Mouse (Mus musculus): Measurements from ENCODE around the gene Gm28047.

Gm28047 gene

DNA sequence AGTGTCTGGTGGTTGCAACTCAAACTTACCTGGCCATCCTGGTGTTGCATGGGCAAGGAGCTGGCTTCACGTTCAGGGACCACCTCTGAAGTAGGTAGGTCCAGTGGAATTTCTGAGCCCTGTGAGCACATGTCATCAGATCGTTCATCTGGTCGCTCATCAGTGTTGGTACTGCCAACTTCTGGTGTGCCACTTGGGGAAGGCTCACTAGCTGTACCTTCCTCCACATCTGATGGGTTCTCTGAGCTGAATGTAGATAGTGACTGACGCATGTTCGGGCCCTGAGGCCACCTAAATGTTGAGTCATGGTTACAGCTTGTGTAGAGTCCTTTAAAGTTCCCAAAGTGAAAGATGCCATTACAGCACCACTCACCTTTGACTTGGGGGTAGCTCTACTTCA, 124.4 kb downstream of the Gm28047 start:
- no peak for DNase-seq (ENCODE audit: low read depth, low spot score)

DNA sequence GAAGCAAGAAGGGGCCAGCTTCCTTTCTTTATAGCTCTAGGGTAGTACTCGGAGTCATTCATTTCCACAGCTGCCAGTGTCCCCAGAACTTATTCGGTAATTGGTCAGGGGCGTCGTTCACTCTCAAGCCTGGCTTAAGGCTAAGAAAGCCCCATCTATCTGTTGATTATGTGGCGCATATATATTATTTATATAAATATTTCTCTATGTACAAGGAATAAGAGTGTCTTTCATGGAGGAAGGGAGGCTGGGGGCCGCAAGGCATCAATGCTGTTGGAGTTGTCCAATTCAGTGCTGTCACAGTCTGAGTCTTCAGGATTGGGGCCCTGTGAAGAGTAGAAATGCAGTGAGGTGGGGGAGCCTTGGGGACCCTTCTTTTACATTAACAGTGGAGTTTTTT, 125.0 kb downstream of the Gm28047 start:
- DNase-seq (ENCODE audit: low read depth, low spot score), result no peak

DNA sequence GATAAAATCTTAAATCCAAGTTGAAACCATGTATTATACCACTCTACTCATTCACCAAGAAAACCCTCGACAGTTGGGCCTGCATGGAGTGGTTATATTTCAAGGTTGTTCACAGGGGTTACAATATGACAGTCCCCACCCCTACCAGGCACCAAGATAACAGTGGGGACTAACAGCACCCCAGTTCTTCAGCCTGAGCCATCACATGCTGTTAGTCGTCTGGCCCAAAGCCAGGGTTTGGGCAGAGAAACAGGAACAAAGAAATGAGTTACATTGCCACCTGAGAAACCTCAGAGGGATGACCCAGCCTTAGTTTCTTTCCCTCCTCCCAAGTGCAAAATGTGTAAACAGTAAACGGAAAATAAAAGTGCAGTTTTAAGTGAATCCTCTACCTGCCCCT, 125.5 kb downstream of the Gm28047 start:
- DNase-seq (ENCODE audit: low read depth, low spot score), result no peak

DNA sequence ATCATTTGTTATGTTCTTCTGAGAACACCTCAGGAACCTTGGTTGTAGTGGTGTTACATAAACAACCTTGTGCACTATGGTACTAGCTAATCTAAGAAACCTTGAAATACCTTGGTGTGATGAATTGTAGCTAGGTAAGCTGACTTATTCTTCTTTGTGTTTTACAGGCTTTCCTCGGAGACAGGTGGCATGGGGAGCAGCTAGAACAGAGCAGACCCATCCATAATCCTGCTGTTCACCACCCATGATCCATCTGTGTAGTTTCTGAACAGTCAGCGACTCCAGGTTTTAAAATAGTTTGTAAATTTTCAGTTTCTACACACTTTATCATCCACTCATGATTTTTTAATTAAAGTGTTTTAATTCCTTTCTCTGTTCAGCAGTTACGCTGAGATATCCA, 126.5 kb downstream of the Gm28047 start:
- DNase-seq (ENCODE audit: low read depth, low spot score), result no peak

DNA sequence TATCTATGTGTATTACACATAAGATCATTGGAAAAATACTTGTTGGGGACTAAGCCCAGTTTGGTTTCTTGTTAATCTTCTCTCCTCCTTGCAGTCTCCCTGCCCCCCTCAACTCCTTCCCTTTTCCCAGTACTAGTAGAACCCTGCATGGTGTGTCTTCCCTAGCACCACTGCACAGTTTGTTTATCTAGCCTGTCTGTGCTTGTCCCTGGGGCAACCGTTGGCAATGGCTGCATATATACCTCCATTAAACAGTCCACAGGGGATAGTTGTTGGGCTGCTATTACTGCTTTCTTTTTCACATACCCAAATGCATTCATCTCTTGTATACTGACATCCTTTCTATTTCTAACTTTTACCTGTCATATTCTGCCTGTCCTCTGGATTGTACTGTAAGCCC, 137.2 kb downstream of the Gm28047 start:
- no peak for DNase-seq (ENCODE audit: low read depth, low spot score)

DNA sequence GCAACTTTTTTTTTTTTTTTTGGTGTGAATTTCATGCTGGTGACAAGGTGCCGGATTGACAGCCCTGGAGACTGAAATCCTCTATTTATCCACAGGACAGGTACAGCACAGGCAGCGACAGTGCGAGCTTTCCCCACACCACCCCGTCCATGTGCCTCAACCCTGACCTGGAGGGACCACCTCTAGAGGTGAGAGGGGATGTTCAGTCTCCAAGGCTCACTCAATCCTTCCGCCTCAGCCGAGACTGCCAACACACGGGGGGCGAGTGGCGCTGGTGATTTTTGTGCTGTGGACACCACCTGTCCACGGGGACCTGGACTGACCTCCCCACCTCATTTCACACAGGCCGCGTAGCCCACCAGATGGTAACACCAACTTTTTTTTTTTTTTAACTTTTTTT, 139.0 kb downstream of the Gm28047 start:
- no peak for DNase-seq (ENCODE audit: low read depth, low spot score)

DNA sequence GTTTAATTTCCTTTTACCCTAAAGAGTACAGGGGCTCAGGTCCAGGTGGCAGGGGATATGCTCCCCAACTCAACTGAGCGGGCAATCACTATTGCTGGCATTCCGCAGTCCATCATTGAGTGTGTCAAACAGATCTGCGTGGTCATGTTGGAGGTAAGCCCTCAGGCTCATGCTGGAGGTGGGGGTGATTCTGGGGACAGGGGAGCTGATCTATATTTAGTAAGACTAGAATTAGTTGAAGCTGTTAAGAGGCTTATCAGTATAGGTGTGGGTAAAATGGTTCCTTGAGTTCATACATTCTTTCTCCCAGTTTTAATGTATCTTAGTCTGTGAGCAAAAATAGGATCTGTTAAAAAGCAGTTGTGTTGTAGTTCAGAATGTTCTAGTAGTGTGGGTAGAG, 141.7 kb downstream of the Gm28047 start:
- no peak for DNase-seq (ENCODE audit: low read depth, low spot score)

DNA sequence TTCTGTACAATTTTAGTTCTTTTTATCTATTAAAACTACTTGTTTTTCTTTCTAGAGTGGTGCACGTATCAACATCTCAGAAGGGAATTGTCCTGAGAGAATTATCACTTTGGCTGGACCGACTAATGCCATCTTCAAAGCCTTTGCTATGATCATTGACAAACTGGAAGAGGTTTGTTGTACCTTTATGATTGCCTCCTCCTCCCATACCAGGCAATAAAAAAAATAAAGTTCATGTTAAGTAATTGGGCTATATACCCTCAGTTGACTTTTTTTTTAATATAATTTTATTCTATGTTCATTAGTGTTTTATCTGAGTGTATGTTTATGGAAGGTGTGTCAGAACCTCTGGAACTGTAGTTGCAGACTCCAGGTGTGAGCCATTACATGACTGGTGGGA, 150.3 kb downstream of the Gm28047 start:
- DNase-seq (ENCODE audit: low read depth, low spot score), result no peak

All from brain, embryonic 18.5 days (tissue).